Mouse (Mus musculus) embryonic facial prominence, embryonic 10.5 days (tissue): ENCODE measurements around the gene Kdelr3. TPM values are rescaled to one million over a fixed set of nuclear protein-coding genes. Genes with fewer than 3 reads are reported as not detected.

Experiments used
- DNase-seq: peaks from one replicate; pipeline ENCODE4 v3.0.0-alpha.2; 2017; ENCODE audit warnings: low spot score
- H3K27ac ChIP-seq: fragments of 300-500 bp; sonication (generic); replicated peaks from 2 replicates; pipeline ENCODE4 v1.5.1; 2016; ENCODE audit warnings: mild to moderate bottlenecking
- H3K27me3 ChIP-seq: fragments of 300-500 bp; sonication (generic); replicated peaks from 2 replicates; pipeline ENCODE4 v1.6.1; 2016; ENCODE audit warnings: low read depth, mild to moderate bottlenecking; ENCODE audit not compliant: poor library complexity, severe bottlenecking
- H3K36me3 ChIP-seq: fragments of 300-500 bp; sonication (generic); replicated peaks from 2 replicates; pipeline ENCODE4 v1.6.1; 2016; ENCODE audit warnings: mild to moderate bottlenecking, moderate library complexity
- H3K4me1 ChIP-seq: fragments of 300-500 bp; sonication (generic); 2 replicates; pipeline ENCODE4 v1.6.1; 2016
- H3K4me3 ChIP-seq: fragments of 300-500 bp; sonication (generic); 2 replicates; pipeline ENCODE4 v1.5.1; 2016; ENCODE audit warnings: mild to moderate bottlenecking, moderate library complexity
- H3K9me3 ChIP-seq: fragments of 300-500 bp; sonication (generic); 2 replicates; pipeline ENCODE4 v1.6.1; 2016; ENCODE audit warnings: mild to moderate bottlenecking
- WGBS: fragments of 180-500 bp; shearing (Covaris S2); methylation state at CpG from one replicate; pipeline ENCODE4 v1.1.7; 2016; 5-methylcytosine and 5-hydroxymethylcytosine counted together
- polyA plus RNA-seq: library from polyadenylated mRNA; unstranded; fragments of >200 nt; fragmentation: Nextera tagmentation; extraction: Ambion mirVana; gene quantifications from 2 replicates; pipeline ENCODE4 v1.2.1, GENCODE M21; 2016

Gene Kdelr3
- 7.1 and 8.8 TPM in 2 replicates for polyA plus RNA-seq

DNA sequence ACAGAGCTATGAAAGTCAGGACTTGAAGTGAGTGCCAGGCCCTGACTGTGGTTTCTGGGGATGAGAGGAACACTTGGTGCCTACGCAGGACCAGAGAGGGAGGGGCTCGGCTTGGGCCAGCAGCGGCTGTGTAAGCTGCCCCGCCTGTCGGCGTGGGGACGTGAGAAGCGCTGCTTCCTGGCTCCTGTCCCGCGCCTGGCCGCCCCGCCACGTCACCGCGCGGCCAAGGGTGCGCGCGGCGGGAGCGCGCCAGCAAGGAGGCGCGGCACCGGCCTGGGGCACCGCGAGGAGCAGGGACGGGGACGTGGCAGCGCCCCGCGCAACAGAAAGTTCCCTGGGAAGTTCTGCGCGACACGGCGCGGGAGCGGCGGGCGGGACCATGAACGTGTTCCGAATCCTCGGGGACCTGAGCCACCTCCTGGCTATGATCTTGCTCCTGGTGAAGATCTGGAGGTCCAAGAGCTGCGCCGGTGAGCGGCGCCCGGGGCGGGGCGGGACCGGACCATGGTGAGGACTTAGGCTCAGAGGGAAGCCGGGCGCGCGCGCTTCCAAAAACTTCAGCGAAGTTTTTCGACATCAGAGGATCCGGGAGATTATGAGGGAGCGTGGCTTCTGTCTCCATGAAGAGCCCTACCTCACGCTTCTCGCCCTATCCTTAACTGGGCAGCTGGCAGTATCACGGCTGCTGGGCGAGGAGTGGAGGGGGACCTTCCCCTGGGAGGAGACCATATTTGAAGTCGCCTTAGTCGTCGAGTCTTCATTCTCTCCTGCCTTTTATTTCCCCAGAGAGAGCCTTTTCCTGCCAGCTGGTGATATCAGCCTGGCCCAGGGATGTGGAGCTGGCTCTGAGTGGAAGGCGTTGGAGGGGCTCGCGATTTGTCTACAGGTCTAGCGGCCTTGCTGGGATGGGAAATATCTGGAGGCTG lies at the start of gene Kdelr3:
TSS of gene Kdelr3 (plus strand) at position 241 of the 926 bp plus-strand sequence.
- Histone ChIP-seq H3K9me3 (no peaks in the 10 kb centered on the region), H3K4me3 (peak within 1 kb of the TSS; percentile 70), H3K27ac (peak within 1 kb of the TSS; percentile 67), H3K36me3 (no peaks in the 10 kb centered on the region), H3K27me3 (peaks cover 81% of the 10 kb centered on the region), H3K4me1 (peaks cover 45% of the 10 kb centered on the region)
- WGBS: under 1% methylated on average over 71 of the region's 71 CpGs
- DNase-seq: peak; percentile 65

DNA sequence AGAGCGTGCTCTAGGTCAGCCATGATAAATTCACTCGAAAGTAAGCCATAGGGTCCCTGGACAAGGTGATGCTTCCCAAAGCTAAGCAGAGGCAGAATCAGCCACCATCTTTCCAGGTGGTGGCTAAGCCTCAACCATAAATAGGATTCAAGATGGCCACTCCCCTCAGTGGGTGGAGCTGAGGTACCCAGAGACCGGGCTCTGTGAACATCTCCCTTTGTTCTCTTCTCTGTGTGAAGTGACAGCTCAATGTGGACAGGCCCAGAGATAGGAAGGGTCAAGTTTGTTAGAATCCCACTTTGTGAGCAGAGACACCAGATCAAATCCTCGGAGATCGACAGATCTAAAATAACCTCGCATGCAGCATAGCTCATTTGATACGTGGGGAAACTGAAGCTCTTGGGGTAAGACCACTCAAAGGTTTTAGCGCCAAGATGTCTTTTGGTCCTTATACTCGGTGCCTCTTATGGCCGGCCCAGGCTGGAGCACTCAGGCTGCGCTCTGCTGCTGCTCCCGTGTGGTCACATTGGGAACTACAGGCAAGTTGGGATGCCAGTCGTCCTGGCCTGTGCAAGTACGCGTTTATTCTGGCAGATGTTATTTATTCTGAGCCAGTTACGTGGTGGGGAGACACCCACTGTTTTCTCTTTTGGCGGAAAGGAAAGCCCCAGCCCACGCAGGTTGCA lies 49.5 kb upstream of the Kdelr3 start:
- H3K27ac ChIP-seq: 0 out of 2 replicates have a peak overlapping the region, but pooled peaks have one; percentile 30

DNA sequence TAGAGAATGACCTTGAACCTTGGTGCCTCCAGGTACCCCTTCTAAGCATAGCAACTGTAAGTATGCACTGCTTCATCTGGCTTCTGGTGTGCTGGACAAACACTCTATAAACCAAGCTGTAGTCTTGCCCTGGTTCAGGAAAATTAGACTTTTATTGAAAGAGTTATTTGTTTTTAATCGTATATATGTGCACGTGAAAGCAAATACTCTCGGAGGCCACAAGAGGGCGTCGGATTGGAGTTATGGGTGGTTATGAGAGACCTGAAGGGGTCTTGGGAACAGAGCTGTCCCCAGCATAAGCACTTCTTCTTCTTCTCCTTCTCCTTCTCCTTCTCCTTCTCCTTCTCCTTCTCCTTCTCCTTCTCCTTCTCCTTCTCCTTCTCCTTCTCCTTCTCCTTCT lies 46.6 kb upstream of the Kdelr3 start:
- 68% methylated on average over 5 of the region's 5 CpGs for WGBS
- Histone ChIP-seq H3K9me3 (no peaks in the 10 kb centered on the region), H3K36me3 (no peaks in the 10 kb centered on the region), H3K27ac (no peak overlapping the region), H3K4me1 (peaks cover 19% of the 10 kb centered on the region), H3K27me3 (peaks cover 12% of the 10 kb centered on the region), H3K4me3 (no peak overlapping the region)
- no peak for DNase-seq

More for the DNA sequence above, 49.5 kb upstream of the Kdelr3 start:
- H3K36me3 ChIP-seq: no peaks in the 10 kb centered on the region
- H3K4me1 ChIP-seq: peaks cover 26% of the 10 kb centered on the region
- H3K4me3 ChIP-seq: peak overlapping the region; percentile 19; the same call in 1 of the 2 replicates
- H3K27me3 ChIP-seq: peaks cover 39% of the 10 kb centered on the region
- H3K9me3 ChIP-seq: peaks cover 14% of the 10 kb centered on the region
- DNase-seq: peak; percentile 87
- 6% methylated on average over 18 of the region's 18 CpGs for WGBS

DNA sequence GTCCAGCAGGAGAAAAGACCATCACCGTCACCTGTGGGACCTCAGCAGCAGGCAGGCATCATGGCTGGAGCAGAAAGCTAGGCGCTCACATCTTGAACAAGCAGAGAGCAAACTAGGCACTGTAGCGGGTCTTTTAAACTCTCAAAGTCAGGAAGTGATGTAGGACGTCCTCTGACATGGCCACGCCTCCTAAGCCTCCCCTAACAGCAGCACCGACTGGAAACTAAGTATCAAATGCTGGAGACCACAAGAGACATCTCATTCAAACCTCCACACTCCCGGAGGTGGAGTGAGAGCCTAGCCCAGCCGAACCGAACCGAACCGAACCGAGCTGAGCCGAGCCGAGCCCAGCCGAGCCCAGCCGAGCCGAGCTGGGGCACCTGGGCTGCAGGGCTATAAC lies 45.6 kb upstream of the Kdelr3 start:
- WGBS: 22% methylated on average over 17 of the region's 17 CpGs
- Histone ChIP-seq H3K36me3 (no peaks in the 10 kb centered on the region), H3K9me3 (no peaks in the 10 kb centered on the region), H3K27ac (no peak overlapping the region; the same call in 1 of the 2 replicates), H3K4me3 (peak overlapping the region; percentile 46), H3K27me3 (peaks cover 12% of the 10 kb centered on the region), H3K4me1 (peaks cover 19% of the 10 kb centered on the region)
- no peak for DNase-seq

DNA sequence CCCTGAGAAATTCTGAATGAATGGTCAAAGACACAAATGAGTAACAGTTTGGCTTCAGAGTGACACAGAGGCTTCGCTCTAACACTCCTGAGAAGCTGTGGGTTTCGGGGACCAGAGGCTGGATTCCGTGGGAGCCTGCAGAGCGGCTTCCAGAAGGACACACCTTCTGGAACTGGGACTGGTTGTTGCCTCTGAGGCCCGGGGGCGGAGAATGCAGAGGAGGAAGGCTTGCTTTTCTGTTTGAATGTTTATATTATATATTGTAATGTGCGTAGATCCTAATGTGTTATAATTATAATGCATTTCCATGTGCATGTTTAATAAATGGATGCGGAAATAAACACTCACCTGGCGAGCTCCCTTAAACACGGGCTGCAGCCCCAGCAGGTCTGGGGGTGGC lies 45.1 kb upstream of the Kdelr3 start:
- Histone ChIP-seq H3K36me3 (no peaks in the 10 kb centered on the region), H3K4me3 (peak overlapping the region; percentile 46), H3K4me1 (peaks cover 19% of the 10 kb centered on the region), H3K27ac (no peak overlapping the region), H3K27me3 (peaks cover 12% of the 10 kb centered on the region), H3K9me3 (no peaks in the 10 kb centered on the region)
- DNase-seq: no peak
- WGBS: 51% methylated on average over 10 of the region's 10 CpGs

DNA sequence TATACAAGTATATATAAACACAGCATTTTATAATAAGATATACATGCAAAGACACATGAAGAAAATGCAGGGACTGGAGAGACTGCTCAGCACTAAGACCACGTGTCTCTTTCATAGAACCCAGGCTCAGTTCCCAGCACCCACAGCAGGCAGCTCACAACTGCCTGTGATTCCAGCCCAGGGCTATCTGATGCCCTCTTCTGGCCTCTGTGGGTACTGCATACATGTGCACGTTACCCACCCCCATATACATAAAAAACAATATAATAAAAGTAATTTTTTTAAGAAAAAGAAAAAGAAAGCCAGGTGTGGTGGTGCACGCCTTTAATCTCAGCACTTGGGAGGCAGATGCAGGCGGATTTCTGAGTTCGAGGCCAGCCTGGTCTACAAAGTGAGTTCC lies 43.2 kb upstream of the Kdelr3 start:
- no peaks in the 10 kb centered on the region for H3K9me3 ChIP-seq
- no peak for DNase-seq
- H3K36me3 ChIP-seq: no peaks in the 10 kb centered on the region
- H3K27ac ChIP-seq: no peak overlapping the region
- WGBS: 78% methylated on average over 5 of the region's 5 CpGs
- H3K4me3 ChIP-seq: no peak overlapping the region
- peaks cover 3% of the 10 kb centered on the region for H3K27me3 ChIP-seq
- peaks cover 13% of the 10 kb centered on the region for H3K4me1 ChIP-seq

DNA sequence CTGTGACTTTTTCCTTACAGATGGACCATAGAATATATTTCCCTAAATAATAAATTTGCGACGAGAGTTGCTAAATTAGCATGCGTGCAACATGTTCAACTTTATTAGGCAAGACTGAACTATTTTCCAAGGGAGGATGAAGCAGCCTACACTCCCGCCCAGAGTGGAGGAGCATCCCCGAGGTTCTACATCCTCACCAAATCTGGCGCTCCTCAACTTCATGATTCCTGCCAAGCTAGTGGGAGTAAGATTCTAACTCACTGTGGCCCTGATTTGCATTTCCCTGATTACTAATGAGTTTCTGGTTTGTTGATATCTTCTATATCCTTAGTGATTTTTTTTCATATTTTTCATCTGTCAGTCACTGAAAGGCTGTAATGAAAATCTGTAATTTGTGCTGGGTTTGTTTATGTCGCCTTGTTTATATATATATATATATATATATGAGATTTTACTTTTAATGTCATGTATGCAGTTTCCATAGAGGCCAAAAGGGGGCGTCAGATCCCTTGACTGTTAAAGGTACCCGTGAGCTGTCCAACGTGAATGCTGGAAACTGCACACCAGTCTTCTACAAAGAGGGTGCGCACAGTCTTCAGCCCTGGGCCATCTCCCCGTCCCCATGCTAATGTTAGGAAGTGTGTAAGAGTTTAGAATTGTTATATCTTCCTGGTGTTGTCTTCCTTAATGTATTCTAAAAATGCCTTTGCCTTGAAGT lies 42.4 kb upstream of the Kdelr3 start:
- 57% methylated on average over 12 of the region's 12 CpGs for WGBS

DNA sequence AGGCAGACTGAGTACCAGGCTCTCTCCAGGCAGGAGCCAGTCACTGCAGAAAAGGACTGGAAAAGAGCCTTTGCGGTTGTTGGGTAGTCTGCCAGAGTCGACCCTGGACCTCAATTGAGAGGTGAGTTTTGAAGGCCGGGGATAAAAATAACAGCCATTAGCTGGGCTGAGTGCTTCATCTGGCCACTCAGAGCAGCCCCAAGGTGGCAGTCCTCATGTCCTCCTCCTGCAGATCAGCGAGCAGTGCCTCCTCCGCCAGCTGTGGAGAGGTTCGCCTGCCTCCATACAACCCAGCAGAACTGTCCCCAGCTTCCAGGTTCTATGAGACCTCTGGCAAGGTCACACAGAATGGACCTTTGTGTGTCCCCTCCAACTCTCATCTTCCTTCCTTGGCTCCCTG lies 39.0 kb upstream of the Kdelr3 start:
- 51% methylated on average over 6 of the region's 6 CpGs for whole genome bisulfite sequencing
- Histone ChIP-seq H3K4me3 (no peak overlapping the region), H3K27me3 (peaks cover 37% of the 10 kb centered on the region), H3K27ac (no peak overlapping the region), H3K4me1 (peaks cover 11% of the 10 kb centered on the region), H3K36me3 (no peaks in the 10 kb centered on the region), H3K9me3 (no peaks in the 10 kb centered on the region)
- DNase-seq: no peak

More for the DNA sequence above, 42.4 kb upstream of the Kdelr3 start:
- Histone ChIP-seq H3K9me3 (no peaks in the 10 kb centered on the region), H3K36me3 (no peaks in the 10 kb centered on the region), H3K27ac (no peak overlapping the region), H3K27me3 (peaks cover 3% of the 10 kb centered on the region; the same call in 1 of the 2 replicates), H3K4me1 (peaks cover 13% of the 10 kb centered on the region), H3K4me3 (no peak overlapping the region)
- DNase-seq: no peak

DNA sequence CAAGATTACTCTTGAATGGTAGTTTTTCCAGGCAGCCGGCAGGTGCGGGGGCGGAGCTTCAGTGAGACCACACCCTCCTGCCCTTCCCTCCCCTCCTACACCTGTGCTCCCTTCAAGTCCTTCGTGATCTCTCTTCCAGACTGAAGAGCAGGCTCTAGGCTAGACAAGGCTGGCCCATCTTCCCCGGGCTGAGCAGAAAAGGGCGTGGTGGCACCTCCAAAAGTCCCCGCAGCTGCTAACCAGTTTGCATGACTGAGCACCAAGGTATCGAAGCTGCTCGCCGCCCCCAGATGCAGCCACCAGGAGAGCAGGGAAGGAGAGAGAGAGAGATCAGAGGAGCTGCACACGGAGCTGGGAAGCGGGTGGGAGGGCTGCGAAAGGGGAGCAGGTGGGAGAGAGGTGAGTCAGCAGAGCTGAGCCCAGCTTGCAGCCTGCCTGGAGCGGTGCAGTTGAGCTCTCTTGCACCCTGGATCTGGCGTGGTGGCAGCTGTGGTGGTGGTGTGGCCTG lies 35.0 kb upstream of the Kdelr3 start:
- Histone ChIP-seq H3K4me1 (peaks cover 11% of the 10 kb centered on the region), H3K27me3 (peaks cover 47% of the 10 kb centered on the region), H3K9me3 (no peaks in the 10 kb centered on the region), H3K27ac (no peak overlapping the region), H3K36me3 (no peaks in the 10 kb centered on the region), H3K4me3 (0 out of 2 replicates have a peak overlapping the region, but pooled peaks have one; percentile 21)
- DNase-seq: no peak
- WGBS: 10% methylated on average over 15 of the region's 15 CpGs

DNA sequence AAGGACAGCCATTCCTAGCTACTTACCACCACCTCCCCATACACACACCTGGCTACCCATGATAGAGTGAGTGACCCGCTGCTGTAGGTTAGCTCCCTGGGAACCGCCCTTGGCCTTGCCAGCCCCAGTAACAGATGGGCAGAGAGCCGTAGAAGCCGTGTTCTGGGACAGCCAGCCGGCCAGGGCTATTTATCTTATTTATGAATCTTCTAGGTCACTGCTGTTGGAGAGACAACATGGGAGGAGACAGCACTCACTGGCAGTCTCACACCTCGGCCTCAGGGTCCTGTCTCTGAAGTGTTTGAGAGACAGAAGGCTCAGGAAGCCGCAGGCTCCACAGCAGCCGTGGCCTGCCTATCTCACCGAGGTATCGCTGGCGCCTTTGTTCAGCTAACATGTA lies 26.7 kb upstream of the Kdelr3 start:
- H3K36me3 ChIP-seq: no peaks in the 10 kb centered on the region
- H3K27ac ChIP-seq: no peak overlapping the region
- peaks cover 48% of the 10 kb centered on the region for H3K27me3 ChIP-seq
- no peaks in the 10 kb centered on the region for H3K9me3 ChIP-seq
- H3K4me1 ChIP-seq: peaks cover 4% of the 10 kb centered on the region; the same call in 1 of the 2 replicates
- no peak overlapping the region for H3K4me3 ChIP-seq
- 84% methylated on average over 11 of the region's 11 CpGs for WGBS
- DNase-seq: no peak

DNA sequence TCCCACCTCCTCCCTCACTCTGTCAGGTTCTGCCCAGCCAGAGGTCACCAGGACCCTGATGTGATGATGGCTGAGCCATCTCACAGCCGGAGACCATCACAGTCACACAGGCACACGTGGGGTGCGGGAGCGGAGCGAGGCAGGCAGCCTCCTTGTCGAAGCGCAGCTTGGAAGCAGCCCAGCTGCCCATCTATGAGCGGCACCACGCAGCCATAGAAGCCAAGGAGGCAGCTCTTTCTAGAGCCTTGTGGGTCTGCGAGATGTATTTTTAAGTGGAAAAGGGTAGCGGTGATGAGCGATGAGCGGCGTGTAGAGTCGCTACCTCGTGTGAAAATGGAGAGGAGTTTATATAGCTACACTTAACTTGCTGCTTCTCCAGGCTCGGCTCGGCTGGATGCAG lies 22.7 kb upstream of the Kdelr3 start:
- Histone ChIP-seq H3K4me3 (no peak overlapping the region), H3K9me3 (no peaks in the 10 kb centered on the region), H3K27ac (no peak overlapping the region), H3K27me3 (peaks cover 74% of the 10 kb centered on the region), H3K4me1 (peaks cover 4% of the 10 kb centered on the region; the same call in 1 of the 2 replicates), H3K36me3 (no peaks in the 10 kb centered on the region)
- DNase-seq: no peak
- 57% methylated on average over 18 of the region's 18 CpGs for WGBS

DNA sequence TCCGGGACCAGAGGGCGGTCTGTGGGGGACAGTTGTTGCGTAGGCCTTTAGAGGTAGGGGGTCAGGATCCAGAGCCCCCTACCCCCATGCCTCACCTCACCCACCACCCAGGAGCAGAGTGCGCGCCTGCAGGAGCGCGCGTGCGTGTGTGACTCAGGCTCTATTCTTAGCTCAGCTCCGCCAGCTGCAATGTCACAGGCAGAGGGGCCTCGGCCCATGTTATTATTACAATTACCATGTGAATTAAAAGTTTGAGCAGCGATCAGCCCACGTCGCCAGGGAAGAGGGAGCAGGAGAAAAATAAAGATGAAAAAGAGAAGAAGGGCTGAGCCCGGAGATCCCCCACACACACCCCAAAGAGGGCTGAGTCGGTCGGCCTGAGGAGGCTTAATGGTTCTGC lies 16.1 kb upstream of the Kdelr3 start:
- H3K27me3 ChIP-seq: peaks cover 85% of the 10 kb centered on the region

More for the DNA sequence above, 16.1 kb upstream of the Kdelr3 start:
- no peak for DNase-seq
- no peak overlapping the region for H3K4me3 ChIP-seq
- H3K36me3 ChIP-seq: no peaks in the 10 kb centered on the region
- H3K27ac ChIP-seq: no peak overlapping the region
- no peaks in the 10 kb centered on the region for H3K9me3 ChIP-seq
- 81% methylated on average over 17 of the region's 17 CpGs for WGBS
- H3K4me1 ChIP-seq: peaks cover 15% of the 10 kb centered on the region
